Mouse (Mus musculus) hindbrain, embryonic 15.5 days (tissue): Measurements from ENCODE around the gene Dnm2. TPM values are rescaled to one million over a fixed set of nuclear protein-coding genes. Genes with fewer than 3 reads are reported as not detected.
"Not testable (repeated sequence)": the region's sequence is repeated elsewhere in the genome, so short reads cannot be mapped to it uniquely, and the experiment has no call there.

Source experiments
- ATAC-seq: fragments of 200-750 bp; cut with Nextera tagmentation; 2 replicates; pipeline ENCODE4 v1.8.0; 2017; ENCODE audit warnings: low read depth, moderate number of reproducible peaks, moderate TSS enrichment; ENCODE audit not compliant: low FRiP score
- H3K27ac ChIP-seq: fragments of 300-500 bp; sonication (generic); replicated peaks from 2 replicates; pipeline ENCODE4 v1.5.1; 2015; ENCODE audit warnings: mild to moderate bottlenecking, inconsistent platforms
- H3K27me3 ChIP-seq: fragments of 300-500 bp; sonication (generic); 2 replicates; pipeline ENCODE4 v1.6.1; 2015; ENCODE audit warnings: control low read depth, inconsistent platforms
- H3K36me3 ChIP-seq: fragments of 300-500 bp; sonication (generic); 2 replicates; pipeline ENCODE4 v1.6.1; 2015; ENCODE audit warnings: control low read depth, inconsistent platforms
- H3K4me1 ChIP-seq: fragments of 300-500 bp; sonication (generic); replicated peaks from 2 replicates; pipeline ENCODE4 v1.6.1; 2015; ENCODE audit warnings: control low read depth, inconsistent platforms
- H3K4me2 ChIP-seq: fragments of 300-500 bp; sonication (generic); 2 replicates; pipeline ENCODE4 v1.6.1; 2015; ENCODE audit warnings: moderate library complexity, mild to moderate bottlenecking, inconsistent platforms
- H3K4me3 ChIP-seq: fragments of 300-500 bp; sonication (generic); 2 replicates; pipeline ENCODE4 v1.5.1; 2015; ENCODE audit warnings: mild to moderate bottlenecking, inconsistent platforms
- H3K9ac ChIP-seq: fragments of 300-500 bp; sonication (generic); 2 replicates; pipeline ENCODE4 v1.6.1; 2015; ENCODE audit warnings: inconsistent platforms
- H3K9me3 ChIP-seq: fragments of 300-500 bp; sonication (generic); 2 replicates; pipeline ENCODE4 v1.6.1; 2016; ENCODE audit warnings: control low read depth, inconsistent platforms
- WGBS: fragments of 180-500 bp; shearing (Covaris S2); methylation state at CpG from one replicate; pipeline ENCODE4 v1.1.7; 2015; 5-methylcytosine and 5-hydroxymethylcytosine counted together
- polyA plus RNA-seq: library from polyadenylated mRNA; unstranded; fragments of >200 nt; fragmentation: Nextera tagmentation; extraction: Ambion mirVana; gene quantifications from 2 replicates; pipeline ENCODE4 v1.2.1, GENCODE M21; 2015

Gene Dnm2
- polyA plus RNA-seq, 1 experiment from 2014 or later, result 73.1 TPM

DNA sequence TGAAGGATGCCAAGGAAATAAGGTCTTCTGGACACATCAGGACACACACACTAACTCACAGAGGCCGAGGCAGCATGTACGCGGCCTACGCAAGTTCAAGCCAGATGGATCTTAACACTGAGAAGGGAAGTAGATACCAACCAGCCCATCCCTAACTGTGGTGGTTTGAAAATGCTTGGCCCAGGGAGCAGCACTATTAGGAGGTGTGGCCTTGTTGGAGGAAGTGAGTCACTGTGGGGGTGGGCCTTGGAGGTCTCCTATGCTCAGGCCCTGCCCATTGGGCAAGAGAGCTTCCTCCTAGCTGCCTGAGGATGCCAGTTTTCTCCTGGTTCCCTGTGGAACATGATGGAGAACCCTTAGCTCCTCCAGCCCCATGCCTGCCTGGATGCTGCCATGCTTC is 88.8 kb downstream of the Dnm2 start:
- Histone ChIP-seq H3K9ac (no peak overlapping the region), H3K27ac (no peak overlapping the region), H3K36me3 (no peaks in the 10 kb centered on the region; the same call in 1 of the 2 replicates), H3K4me2 (no peak overlapping the region), H3K4me3 (no peak overlapping the region), H3K9me3 (no peaks in the 10 kb centered on the region), H3K4me1 (peaks cover 18% of the 10 kb centered on the region), H3K27me3 (no peaks in the 10 kb centered on the region)
- 95% methylated on average over 4 of the region's 4 CpGs for WGBS
- ATAC-seq, result no peak

DNA sequence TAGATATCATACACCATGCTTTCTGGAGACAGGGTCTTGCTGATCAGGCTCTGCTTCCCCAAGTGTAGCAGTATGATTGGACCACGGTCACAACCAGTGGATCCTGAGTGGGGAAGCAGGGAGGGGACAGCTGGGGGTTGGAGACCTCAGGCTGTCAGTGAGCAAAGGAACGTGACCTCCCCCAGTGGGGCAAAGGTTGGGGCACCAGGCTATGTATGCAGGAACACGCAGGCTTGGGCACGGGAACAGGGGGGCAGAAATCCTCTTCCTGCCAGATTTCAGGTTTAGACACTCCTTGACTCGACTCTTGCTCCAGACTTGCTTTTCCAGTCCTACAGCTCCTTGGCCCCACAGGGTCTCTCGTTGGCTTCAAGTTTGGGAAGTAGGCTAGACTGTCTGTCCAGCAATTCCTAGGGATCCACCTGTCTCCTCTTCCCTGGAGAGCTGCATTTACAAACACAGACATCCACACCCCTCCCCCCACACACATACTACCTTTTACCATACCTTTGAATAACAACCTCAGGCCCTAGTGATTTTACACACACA is 93.3 kb downstream of the Dnm2 start:
- Histone ChIP-seq H3K36me3 (no peaks in the 10 kb centered on the region), H3K4me3 (no peak overlapping the region), H3K4me1 (no peaks in the 10 kb centered on the region), H3K4me2 (no peak overlapping the region), H3K9me3 (no peaks in the 10 kb centered on the region), H3K27ac (no peak overlapping the region), H3K9ac (no peak overlapping the region), H3K27me3 (no peaks in the 10 kb centered on the region)
- 84% methylated on average over 6 of the region's 6 CpGs for WGBS
- ATAC-seq, result no peak

DNA sequence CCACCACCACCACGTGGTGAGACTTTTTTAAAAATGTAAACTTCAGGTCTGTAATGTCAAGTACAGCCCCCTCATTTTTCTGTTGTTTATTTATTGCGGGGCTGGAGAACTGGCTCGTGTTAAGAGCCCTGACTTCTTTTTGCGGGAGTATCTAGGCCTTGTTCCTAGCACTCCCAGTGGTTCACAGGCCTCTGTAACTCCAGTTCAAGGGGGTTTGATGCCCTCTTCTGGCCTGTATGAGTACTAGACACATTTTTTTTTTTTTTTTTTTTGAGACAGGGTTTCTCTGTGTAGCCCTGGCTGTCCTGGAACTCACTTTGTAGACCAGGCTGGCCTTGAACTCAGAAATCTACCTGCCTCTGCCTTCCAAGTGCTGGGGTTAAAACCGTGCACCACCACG is 94.0 kb downstream of the Dnm2 start:
- not testable (repeated sequence) for H3K36me3 ChIP-seq, ATAC-seq, H3K4me3 ChIP-seq, H3K4me1 ChIP-seq, H3K9me3 ChIP-seq, H3K9ac ChIP-seq, H3K27me3 ChIP-seq, H3K4me2 ChIP-seq, H3K27ac ChIP-seq
- WGBS, result 85% methylated on average over 6 of the region's 6 CpGs

DNA sequence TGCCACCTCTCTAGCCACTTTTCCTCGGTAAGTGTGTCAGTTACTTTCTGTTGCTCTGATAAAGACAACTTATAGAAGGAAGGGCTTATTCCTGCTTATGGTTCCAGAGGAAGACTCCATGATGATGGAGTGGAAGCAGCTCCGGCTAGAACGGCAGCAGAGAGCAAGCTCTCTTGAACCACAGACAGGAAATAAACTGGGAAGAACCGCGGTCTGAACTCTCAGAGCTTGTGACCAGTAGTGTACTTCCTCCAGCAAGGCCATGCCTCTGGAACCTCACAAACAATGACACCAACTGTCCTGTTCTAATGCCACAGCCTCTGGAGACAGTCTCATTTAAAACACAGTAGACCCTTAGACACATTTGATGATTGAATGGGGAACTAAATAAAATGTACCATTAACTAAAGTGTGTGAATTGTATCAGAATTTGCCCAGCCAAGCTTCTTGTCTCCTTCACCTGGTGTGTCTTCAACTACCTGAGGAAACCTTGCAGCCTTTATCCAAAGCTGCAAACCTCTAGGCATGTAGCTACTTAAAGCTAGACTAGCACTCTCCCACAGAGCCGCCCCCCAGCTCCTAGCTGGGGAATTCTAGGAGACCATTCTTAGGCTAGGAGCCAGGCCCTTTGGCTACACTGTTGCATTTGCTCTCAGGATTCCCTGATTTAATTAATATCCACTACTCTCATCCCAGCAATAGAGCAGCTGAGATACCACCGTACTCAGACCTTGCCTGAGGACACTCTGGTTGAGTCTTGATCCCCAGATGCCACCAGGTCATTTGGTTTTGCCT is 100.6 kb downstream of the Dnm2 start:
- 83% methylated on average over 7 of the region's 7 CpGs for WGBS
- Histone ChIP-seq H3K4me2 (no peak overlapping the region), H3K27ac (no peak overlapping the region), H3K4me1 (no peaks in the 10 kb centered on the region), H3K27me3 (no peaks in the 10 kb centered on the region), H3K4me3 (no peak overlapping the region), H3K9me3 (no peaks in the 10 kb centered on the region), H3K9ac (no peak overlapping the region), H3K36me3 (no peaks in the 10 kb centered on the region)
- ATAC-seq, result no peak

GRCm38 (mm10) chr9:21525937-21526633 is 101.4 kb downstream of the Dnm2 start, which contains the start of gene AB124611:
Gene AB124611, plus strand, starts transcription at chr9:21526176.
- H3K9ac ChIP-seq, result no peak within 1 kb of the TSS
- no peaks in the 10 kb centered on the region for H3K36me3 ChIP-seq
- H3K9me3 ChIP-seq, result no peaks in the 10 kb centered on the region
- no peak within 1 kb of the TSS for H3K4me2 ChIP-seq
- H3K27me3 ChIP-seq, result no peaks in the 10 kb centered on the region
- H3K4me3 ChIP-seq, result no peak within 1 kb of the TSS
- no peak for ATAC-seq
- H3K27ac ChIP-seq, result no peak within 1 kb of the TSS
- WGBS, result 72% methylated on average over 14 of the region's 14 CpGs
- H3K4me1 ChIP-seq, result no peaks in the 10 kb centered on the region

DNA sequence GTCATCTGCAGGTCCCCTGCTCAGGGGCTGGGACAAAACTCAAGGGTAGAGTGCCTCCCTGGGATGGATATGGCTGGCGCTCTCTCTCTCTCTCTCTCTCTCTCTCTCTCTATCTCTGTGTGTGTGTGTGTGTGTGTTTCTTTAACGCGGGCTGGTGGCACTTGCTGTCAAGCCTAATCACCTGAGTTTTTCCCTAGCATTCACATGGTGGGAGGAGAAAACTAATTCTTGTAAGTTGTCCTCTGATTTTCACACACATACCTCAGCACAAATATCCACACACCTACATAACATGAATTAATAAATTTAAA is 101.9 kb downstream of the Dnm2 start:
- Histone ChIP-seq H3K27ac (no peak overlapping the region), H3K27me3 (no peaks in the 10 kb centered on the region), H3K4me3 (no peak overlapping the region), H3K36me3 (no peaks in the 10 kb centered on the region), H3K9me3 (no peaks in the 10 kb centered on the region), H3K4me2 (no peak overlapping the region), H3K4me1 (no peaks in the 10 kb centered on the region), H3K9ac (no peak overlapping the region)
- WGBS, result 74% methylated on average over 3 of the region's 3 CpGs
- ATAC-seq, result no peak

DNA sequence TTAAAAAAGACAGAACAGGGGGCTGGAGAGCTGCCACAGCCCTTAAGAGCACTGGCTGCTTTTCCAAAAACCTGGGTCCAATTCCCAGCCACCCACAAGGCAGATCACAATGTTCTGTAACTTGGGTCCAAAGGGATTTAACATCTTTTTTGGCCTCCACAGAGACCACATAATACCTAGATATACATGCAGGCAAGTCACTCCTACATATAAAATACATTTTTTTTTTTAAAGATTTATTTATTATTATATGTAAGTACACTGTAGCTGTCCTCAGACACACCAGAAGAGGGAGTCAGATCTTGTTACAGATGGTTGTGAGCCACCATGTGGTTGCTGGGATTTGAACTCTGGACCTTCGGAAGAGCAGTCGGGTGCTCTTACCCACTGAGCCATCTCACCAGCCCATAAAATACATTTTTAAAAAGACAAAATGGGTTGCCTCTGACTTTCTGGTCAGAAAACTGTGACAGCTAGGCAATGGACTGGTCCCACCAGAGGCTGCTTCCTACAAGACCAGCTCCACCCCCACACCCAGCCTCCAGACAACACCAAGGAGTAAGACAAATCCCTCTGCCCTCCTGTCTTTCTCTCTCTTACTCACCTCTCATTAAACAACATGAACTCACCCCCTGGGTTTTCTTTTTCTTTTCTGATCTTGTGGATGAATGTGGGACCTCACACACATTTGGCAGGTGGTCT is 102.5 kb downstream of the Dnm2 start:
- no peak overlapping the region for H3K4me2 ChIP-seq
- H3K9me3 ChIP-seq, result no peaks in the 10 kb centered on the region
- no peaks in the 10 kb centered on the region for H3K36me3 ChIP-seq
- no peak for ATAC-seq
- H3K27ac ChIP-seq, result no peak overlapping the region
- WGBS, result 88% methylated on average over 2 of the region's 2 CpGs
- no peak overlapping the region for H3K4me3 ChIP-seq
- H3K4me1 ChIP-seq, result no peaks in the 10 kb centered on the region
- no peak overlapping the region for H3K9ac ChIP-seq
- no peaks in the 10 kb centered on the region for H3K27me3 ChIP-seq

DNA sequence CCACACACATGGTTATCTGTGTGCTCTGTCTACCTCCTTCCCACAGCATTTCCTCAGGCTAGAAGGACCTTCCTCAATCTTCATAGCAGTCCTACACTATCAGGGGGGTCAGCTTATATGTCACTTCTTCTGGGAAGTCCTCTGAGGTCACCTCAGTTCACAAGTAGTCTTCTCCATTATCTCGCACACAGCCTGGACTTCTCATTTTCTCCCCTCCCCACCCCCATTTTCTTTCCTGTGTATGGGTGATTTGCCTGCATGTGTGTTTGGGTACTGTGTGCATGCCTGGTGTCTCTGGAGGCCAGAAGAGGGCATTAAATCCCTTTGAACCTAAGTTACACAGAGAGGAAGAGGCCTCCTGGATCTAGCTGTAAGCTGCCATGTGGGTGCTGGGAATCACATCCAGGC is 103.2 kb downstream of the Dnm2 start:
- whole genome bisulfite sequencing, result 92% methylated on average over 1 of the region's 1 CpGs
- no peak overlapping the region for H3K27ac ChIP-seq
- H3K4me3 ChIP-seq, result no peak overlapping the region
- no peaks in the 10 kb centered on the region for H3K27me3 ChIP-seq
- H3K9ac ChIP-seq, result no peak overlapping the region
- no peak overlapping the region for H3K4me2 ChIP-seq
- ATAC-seq, result no peak
- no peaks in the 10 kb centered on the region for H3K4me1 ChIP-seq
- no peaks in the 10 kb centered on the region for H3K36me3 ChIP-seq
- no peaks in the 10 kb centered on the region for H3K9me3 ChIP-seq

- ATAC-seq, result no peak
- Histone ChIP-seq H3K9ac (no peak overlapping the region), H3K27ac (no peak overlapping the region), H3K4me2 (no peak overlapping the region), H3K36me3 (no peaks in the 10 kb centered on the region), H3K27me3 (no peaks in the 10 kb centered on the region), H3K4me3 (no peak overlapping the region), H3K9me3 (no peaks in the 10 kb centered on the region), H3K4me1 (no peaks in the 10 kb centered on the region)
- WGBS, result 94% methylated on average over 14 of the region's 14 CpGs
Observed at GRCm38 (mm10) chr9:21536501-21536900, 111.8 kb downstream of the Dnm2 start.

GRCm38 (mm10) chr9:21537009-21537408 is 112.3 kb downstream of the Dnm2 start:
- H3K36me3 ChIP-seq, result no peaks in the 10 kb centered on the region
- no peak for ATAC-seq
- H3K9ac ChIP-seq, result no peak overlapping the region
- no peaks in the 10 kb centered on the region for H3K4me1 ChIP-seq
- no peaks in the 10 kb centered on the region for H3K27me3 ChIP-seq
- no peak overlapping the region for H3K27ac ChIP-seq
- H3K4me2 ChIP-seq, result no peak overlapping the region
- WGBS, result 75% methylated on average over 4 of the region's 4 CpGs
- no peak overlapping the region for H3K4me3 ChIP-seq
- H3K9me3 ChIP-seq, result no peaks in the 10 kb centered on the region

GRCm38 (mm10) chr9:21539981-21540753 is 115.5 kb downstream of the Dnm2 start:
- WGBS, result 75% methylated on average over 7 of the region's 7 CpGs
- no peak for ATAC-seq
- Histone ChIP-seq H3K27me3 (no peaks in the 10 kb centered on the region), H3K4me1 (peaks cover 2% of the 10 kb centered on the region; the same call in 1 of the 2 replicates), H3K36me3 (no peaks in the 10 kb centered on the region), H3K27ac (no peak overlapping the region), H3K9me3 (no peaks in the 10 kb centered on the region), H3K4me3 (no peak overlapping the region), H3K9ac (no peak overlapping the region), H3K4me2 (no peak overlapping the region)
